Mouse (Mus musculus) CD4-positive naive resting alpha-beta T cell, adult 57 days (primary cell): Measurements from ENCODE around the gene Gm5849. TPM values are rescaled to one million over a fixed set of nuclear protein-coding genes. Genes with fewer than 3 reads are reported as not detected.

Experiments used
- total RNA-seq: library from RNA; stranded (reverse); gene quantifications from one replicate; pipeline ENCODE4 v1.2.4, GENCODE M21; 2023

Gm5849 gene
- not detected for total RNA-seq

GRCm38 (mm10) chr3:90777776-90778175 is at the start of gene Gm5849:
TSS of gene Gm5849 (minus strand) at chr3:90777876.

GRCm38 (mm10) chr3:90726606-90727005 is 51.1 kb downstream of the Gm5849 start, which contains the start of gene Pglyrp4:
TSS of gene Pglyrp4 (plus strand) at chr3:90726906.

Other genes starting within 250 kb of the Gm5849 start
- 0.71 TPM for gene S100a16, start 240.6 kb downstream of the Gm5849 start, total RNA-seq
- not detected for gene S100a3, start 217.3 kb downstream of the Gm5849 start, total RNA-seq
- not detected for gene S100a2, start 187.6 kb downstream of the Gm5849 start, total RNA-seq
- not detected for gene Gm42674, start 176.0 kb downstream of the Gm5849 start, total RNA-seq
- 16.8 TPM for gene S100a4, start 174.1 kb downstream of the Gm5849 start, total RNA-seq
- gene S100a5, start 169.4 kb downstream of the Gm5849 start, total RNA-seq, result not detected
- 14.4 TPM for gene S100a6, start 165.0 kb downstream of the Gm5849 start, total RNA-seq
- gene S100a7a, start 123.9 kb downstream of the Gm5849 start, total RNA-seq, result not detected
- 19.6 TPM for gene S100a8, start 108.9 kb downstream of the Gm5849 start, total RNA-seq
- gene S100a9, start 82.2 kb downstream of the Gm5849 start, total RNA-seq, result 18.9 TPM
- gene Pglyrp4, start 51.0 kb downstream of the Gm5849 start, total RNA-seq, result not detected